Mouse (Mus musculus): ENCODE data around the gene Dnah7a.
"Not testable (repeated sequence)": the region's sequence is repeated elsewhere in the genome, so short reads cannot be mapped to it uniquely, and the experiment has no call there.

Gene Dnah7a

DNA sequence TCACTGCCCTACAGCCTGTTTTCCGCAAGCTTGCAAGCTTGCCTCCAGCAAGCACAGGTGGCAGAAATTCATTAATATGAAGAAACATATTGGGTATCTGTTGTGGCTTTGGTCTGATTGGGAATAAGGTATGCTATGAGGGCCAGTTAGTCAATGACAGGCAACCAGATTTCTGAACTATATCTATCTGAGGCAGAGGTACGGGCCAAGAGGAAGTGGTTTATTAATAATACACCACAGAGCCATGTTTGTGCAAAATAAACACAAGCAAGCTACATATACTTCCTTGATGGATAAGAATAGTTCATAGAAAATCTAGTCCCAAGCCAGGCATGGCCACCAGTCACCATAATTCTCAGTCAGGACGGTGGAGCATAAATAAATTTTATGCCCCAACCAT, 328.9 kb downstream of the Dnah7a start:
- no peak for DNase-seq

DNA sequence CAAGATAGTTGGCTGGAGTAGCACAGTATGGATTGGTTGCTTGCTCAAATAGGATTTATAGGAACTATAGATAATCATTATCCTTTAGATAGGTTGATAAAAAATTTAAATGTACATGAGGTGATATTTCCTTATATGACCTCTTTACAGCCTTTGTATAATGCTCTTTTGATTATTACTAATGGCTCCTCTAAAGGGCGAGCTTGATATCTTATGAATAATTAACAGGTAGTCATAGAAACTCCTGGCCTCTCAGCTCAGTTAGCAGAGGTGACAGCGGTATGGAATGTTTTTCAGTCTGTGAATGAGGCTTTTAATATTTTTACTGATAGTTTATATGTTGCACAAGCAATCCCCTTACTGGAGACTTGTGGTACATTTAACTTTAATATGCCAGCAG, 330.6 kb downstream of the Dnah7a start:
- DNase-seq: not testable (repeated sequence)

DNA sequence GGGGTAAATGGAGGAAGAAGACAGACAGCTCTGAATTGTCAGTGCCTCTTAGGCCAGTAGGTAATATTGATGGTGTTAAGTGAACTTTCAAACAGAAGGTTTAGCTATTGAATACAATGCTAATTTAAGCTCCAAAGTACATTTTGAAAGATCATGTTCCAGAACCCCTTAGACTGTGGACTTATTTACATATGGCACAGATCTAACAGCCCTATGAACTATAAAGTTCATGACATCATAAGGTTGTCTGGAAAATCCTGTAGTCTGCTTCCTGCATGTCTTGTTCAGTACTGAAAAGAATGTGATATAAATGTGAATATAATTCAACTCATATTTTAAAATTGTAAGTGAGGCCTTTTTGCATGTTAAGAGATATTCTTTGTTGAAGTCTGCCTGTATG, 347.6 kb downstream of the Dnah7a start:
- DNase-seq: no peak

DNA sequence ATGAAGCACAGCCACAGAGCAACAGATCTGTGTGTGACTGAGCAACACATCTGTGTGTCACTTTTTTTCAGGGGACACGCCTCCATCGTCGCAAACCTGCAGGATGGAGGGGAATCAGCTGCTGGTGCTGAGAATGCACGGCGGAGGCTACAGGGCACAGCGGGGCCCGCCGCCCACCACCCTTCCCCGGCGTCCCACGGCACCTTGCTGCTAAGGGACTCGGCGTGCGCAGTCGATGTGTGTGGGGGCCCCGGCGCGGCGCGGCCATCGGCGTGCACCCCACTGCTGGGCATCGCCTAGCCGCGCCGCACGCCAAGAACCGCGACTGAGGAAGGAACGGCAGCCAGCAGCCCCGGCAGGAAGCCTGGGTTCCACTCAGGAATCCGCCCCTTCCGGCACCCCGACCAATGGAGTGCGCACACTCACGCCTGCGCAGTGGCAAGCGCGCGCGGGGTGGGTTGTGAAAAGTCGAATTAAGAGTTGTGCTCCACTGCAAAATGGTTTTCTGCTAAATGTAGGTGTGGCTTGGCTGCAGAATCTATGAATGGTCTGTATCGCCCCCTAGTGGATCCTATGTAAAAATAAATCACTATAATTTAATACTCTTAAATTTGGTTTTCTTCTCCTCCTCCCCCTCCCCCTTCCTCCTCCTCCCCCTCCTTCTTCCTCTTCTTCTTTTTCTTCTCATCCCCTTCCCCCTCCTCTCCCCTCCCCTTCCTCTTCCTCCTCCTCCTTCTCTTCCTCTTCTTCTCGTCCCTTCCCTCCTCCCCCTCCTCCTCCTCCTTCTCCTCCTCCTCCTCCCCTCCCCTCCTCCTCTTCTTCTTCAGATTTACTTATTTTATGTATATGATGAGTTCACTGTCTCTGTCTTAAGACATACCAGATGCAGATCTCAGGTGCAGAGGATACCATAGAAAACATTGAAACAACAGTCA, 354.0 kb downstream of the Dnah7a start, which contains the start of the genes Asdurf, Gm28551 and Asnsd1:
Asdurf (minus strand) TSS at position 293 of the 935 bp plus-strand sequence.
Gm28551 (minus strand) TSS at position 341 of the 935 bp plus-strand sequence.
Asnsd1 (minus strand) TSS at position 426 of the 935 bp plus-strand sequence.
- DNase-seq: peak; percentile 97
